Mouse (Mus musculus) embryonic facial prominence, embryonic 10.5 days (tissue): ENCODE measurements around the gene Cep57l1. TPM values are rescaled to one million over a fixed set of nuclear protein-coding genes. Genes with fewer than 3 reads are reported as not detected.

Source experiments
- DNase-seq: peaks from one replicate; pipeline ENCODE4 v3.0.0-alpha.2; 2017; ENCODE audit warnings: low spot score
- H3K27ac ChIP-seq: fragments of 300-500 bp; sonication (generic); replicated peaks from 2 replicates; pipeline ENCODE4 v1.5.1; 2016; ENCODE audit warnings: mild to moderate bottlenecking
- H3K27me3 ChIP-seq: fragments of 300-500 bp; sonication (generic); replicated peaks from 2 replicates; pipeline ENCODE4 v1.6.1; 2016; ENCODE audit warnings: low read depth, mild to moderate bottlenecking; ENCODE audit not compliant: poor library complexity, severe bottlenecking
- H3K36me3 ChIP-seq: fragments of 300-500 bp; sonication (generic); replicated peaks from 2 replicates; pipeline ENCODE4 v1.6.1; 2016; ENCODE audit warnings: mild to moderate bottlenecking, moderate library complexity
- H3K4me1 ChIP-seq: fragments of 300-500 bp; sonication (generic); 2 replicates; pipeline ENCODE4 v1.6.1; 2016
- H3K4me3 ChIP-seq: fragments of 300-500 bp; sonication (generic); 2 replicates; pipeline ENCODE4 v1.5.1; 2016; ENCODE audit warnings: mild to moderate bottlenecking, moderate library complexity
- H3K9me3 ChIP-seq: fragments of 300-500 bp; sonication (generic); 2 replicates; pipeline ENCODE4 v1.6.1; 2016; ENCODE audit warnings: mild to moderate bottlenecking
- WGBS: fragments of 180-500 bp; shearing (Covaris S2); methylation state at CpG from one replicate; pipeline ENCODE4 v1.1.7; 2016; 5-methylcytosine and 5-hydroxymethylcytosine counted together
- polyA plus RNA-seq: library from polyadenylated mRNA; unstranded; fragments of >200 nt; fragmentation: Nextera tagmentation; extraction: Ambion mirVana; gene quantifications from 2 replicates; pipeline ENCODE4 v1.2.1, GENCODE M21; 2016

Gene Cep57l1
- polyA plus RNA-seq: 23.5 and 24.1 TPM in 2 replicates

GRCm38 (mm10) chr10:41809771-41810563 is at the start of gene Cep57l1, which contains the start of gene Sesn1:
TSS of gene Cep57l1 (minus strand) at chr10:41809871.
TSS of gene Sesn1 (plus strand) at chr10:41809935.
- WGBS: under 1% methylated on average over 69 of the region's 69 CpGs
- peak; percentile 97 for DNase-seq

DNA sequence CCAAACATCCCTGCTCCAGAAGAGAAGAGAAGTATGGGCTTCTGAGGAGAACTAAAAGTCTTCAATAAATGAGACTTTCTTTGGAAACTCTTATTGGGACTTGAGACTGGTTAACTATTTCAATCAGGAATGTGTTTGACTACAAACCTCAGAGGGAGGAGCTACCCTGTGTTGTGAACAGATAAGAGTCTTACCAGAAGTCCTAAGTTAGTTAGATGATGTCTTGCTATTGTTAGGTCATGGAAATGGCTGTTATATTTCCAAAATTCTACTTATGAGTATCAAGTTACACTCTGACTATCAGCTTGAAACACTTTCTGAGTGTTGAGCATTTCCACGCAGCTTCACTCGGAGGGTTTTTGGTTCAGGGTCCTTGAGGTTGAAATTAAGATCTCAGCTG is 39.0 kb upstream of the Cep57l1 start:
- Histone ChIP-seq H3K27me3 (no peaks in the 10 kb centered on the region), H3K4me1 (no peaks in the 10 kb centered on the region), H3K4me3 (no peak overlapping the region), H3K27ac (no peak overlapping the region), H3K9me3 (no peaks in the 10 kb centered on the region), H3K36me3 (no peaks in the 10 kb centered on the region; the same call in 1 of the 2 replicates)
- WGBS: 90% methylated on average over 2 of the region's 2 CpGs
- DNase-seq: no peak

More at GRCm38 (mm10) chr10:41809771-41810563, at the start of gene Cep57l1, which contains the start of gene Sesn1:
- Histone ChIP-seq H3K9me3 (no peaks in the 10 kb centered on the region), H3K27me3 (no peaks in the 10 kb centered on the region), H3K36me3 (no peaks in the 10 kb centered on the region), H3K4me3 (peak within 1 kb of the TSS; percentile 86), H3K27ac (peak within 1 kb of the TSS; percentile 95), H3K4me1 (peaks cover 37% of the 10 kb centered on the region)

DNA sequence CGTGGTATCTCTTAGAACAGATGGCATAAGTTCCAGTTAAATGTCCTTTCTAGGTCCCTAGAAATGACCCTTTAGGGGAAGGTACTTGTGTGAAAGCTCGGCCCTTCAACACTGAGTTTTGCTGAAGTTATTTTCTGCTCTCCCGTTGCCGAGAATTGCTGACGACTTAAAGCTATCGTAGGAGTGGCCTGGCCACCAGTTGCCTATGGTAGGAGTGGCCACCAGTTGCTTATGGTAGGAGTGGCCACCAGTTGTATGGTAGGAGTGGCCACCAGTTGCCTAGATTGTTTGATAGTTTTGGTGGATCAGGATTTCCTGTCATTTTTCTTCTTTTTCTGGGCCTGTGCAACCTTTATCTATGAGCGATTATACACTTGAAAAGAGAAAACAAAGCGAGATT is 38.1 kb upstream of the Cep57l1 start:
- 94% methylated on average over 8 of the region's 8 CpGs for WGBS
- Histone ChIP-seq H3K27me3 (no peaks in the 10 kb centered on the region), H3K36me3 (no peaks in the 10 kb centered on the region; the same call in 1 of the 2 replicates), H3K4me1 (no peaks in the 10 kb centered on the region), H3K9me3 (no peaks in the 10 kb centered on the region), H3K4me3 (no peak overlapping the region), H3K27ac (no peak overlapping the region)
- no peak for DNase-seq

DNA sequence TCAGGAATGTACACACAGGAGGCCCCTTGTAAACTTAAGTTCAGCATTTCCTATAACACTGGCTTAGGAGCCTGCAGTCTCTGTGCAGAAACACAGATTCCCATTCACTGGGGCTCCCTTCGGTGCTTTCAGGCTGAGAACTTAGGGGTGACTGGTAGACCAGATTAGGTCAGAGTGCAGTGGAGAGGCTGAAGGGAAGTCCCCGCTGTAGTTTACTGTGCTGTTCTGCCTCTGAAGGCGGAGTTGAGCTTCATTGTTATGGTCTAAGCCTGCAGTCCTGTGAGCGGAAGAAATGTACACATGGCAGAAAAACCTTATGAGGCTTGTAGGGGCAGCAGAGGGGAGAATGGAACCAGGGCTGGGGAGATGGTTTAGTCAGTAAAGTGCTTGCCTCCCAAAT is 29.2 kb upstream of the Cep57l1 start:
- WGBS: 91% methylated on average over 4 of the region's 4 CpGs
- no peaks in the 10 kb centered on the region for H3K9me3 ChIP-seq
- H3K27ac ChIP-seq: no peak overlapping the region
- no peaks in the 10 kb centered on the region for H3K4me1 ChIP-seq
- no peaks in the 10 kb centered on the region for H3K36me3 ChIP-seq
- no peaks in the 10 kb centered on the region for H3K27me3 ChIP-seq
- no peak for DNase-seq
- H3K4me3 ChIP-seq: no peak overlapping the region

DNA sequence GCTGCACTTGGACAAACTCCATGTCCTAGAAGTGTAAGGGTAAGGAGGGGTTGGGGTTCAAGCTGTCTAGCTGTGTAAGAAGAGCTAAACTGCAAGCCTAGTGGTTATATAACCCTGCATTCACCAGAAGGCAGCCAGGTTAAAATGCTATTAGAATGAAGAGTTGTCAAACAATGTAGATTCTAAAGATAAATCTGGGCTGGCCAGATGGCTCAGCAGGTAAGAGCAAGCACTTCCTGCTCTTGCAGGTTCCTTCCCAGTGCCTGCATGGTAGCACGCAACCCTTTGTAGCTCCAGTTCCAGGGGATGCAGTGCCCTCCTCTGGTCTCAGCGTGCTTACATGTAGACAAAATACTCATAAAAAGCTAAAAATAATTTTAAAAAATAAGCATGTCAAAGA is 24.5 kb upstream of the Cep57l1 start:
- H3K4me1 ChIP-seq: peaks cover 8% of the 10 kb centered on the region
- H3K36me3 ChIP-seq: no peaks in the 10 kb centered on the region
- H3K27ac ChIP-seq: no peak overlapping the region
- 86% methylated on average over 2 of the region's 2 CpGs for WGBS
- no peaks in the 10 kb centered on the region for H3K9me3 ChIP-seq
- DNase-seq: no peak
- no peak overlapping the region for H3K4me3 ChIP-seq
- no peaks in the 10 kb centered on the region for H3K27me3 ChIP-seq

- no peak overlapping the region for H3K27ac ChIP-seq
Observed at GRCm38 (mm10) chr10:41832191-41832590, 22.5 kb upstream of the Cep57l1 start.

GRCm38 (mm10) chr10:41830851-41831522 is 21.3 kb upstream of the Cep57l1 start:
- peaks cover 8% of the 10 kb centered on the region for H3K4me1 ChIP-seq

More at GRCm38 (mm10) chr10:41832191-41832590, 22.5 kb upstream of the Cep57l1 start:
- DNase-seq: peak; percentile 34
- Histone ChIP-seq H3K27me3 (no peaks in the 10 kb centered on the region), H3K4me3 (no peak overlapping the region), H3K9me3 (no peaks in the 10 kb centered on the region), H3K36me3 (no peaks in the 10 kb centered on the region), H3K4me1 (peaks cover 8% of the 10 kb centered on the region)
- 53% methylated on average over 6 of the region's 6 CpGs for WGBS

GRCm38 (mm10) chr10:41830445-41830844 is 20.8 kb upstream of the Cep57l1 start:
- Histone ChIP-seq H3K27me3 (no peaks in the 10 kb centered on the region), H3K36me3 (no peaks in the 10 kb centered on the region), H3K9me3 (no peaks in the 10 kb centered on the region), H3K27ac (no peak overlapping the region), H3K4me1 (peaks cover 8% of the 10 kb centered on the region), H3K4me3 (no peak overlapping the region)
- 70% methylated on average over 4 of the region's 4 CpGs for WGBS
- no peak for DNase-seq

More at GRCm38 (mm10) chr10:41830851-41831522, 21.3 kb upstream of the Cep57l1 start:
- DNase-seq: peak; percentile 34
- 50% methylated on average over 9 of the region's 9 CpGs for WGBS
- Histone ChIP-seq H3K27ac (no peak overlapping the region), H3K4me3 (no peak overlapping the region), H3K9me3 (no peaks in the 10 kb centered on the region), H3K27me3 (no peaks in the 10 kb centered on the region), H3K36me3 (no peaks in the 10 kb centered on the region)

GRCm38 (mm10) chr10:41829980-41830379 is 20.3 kb upstream of the Cep57l1 start:
- DNase-seq: no peak
- H3K27ac ChIP-seq: no peak overlapping the region
- H3K36me3 ChIP-seq: no peaks in the 10 kb centered on the region
- no peaks in the 10 kb centered on the region for H3K27me3 ChIP-seq
- H3K4me3 ChIP-seq: no peak overlapping the region
- H3K9me3 ChIP-seq: no peaks in the 10 kb centered on the region
- 88% methylated on average over 2 of the region's 2 CpGs for WGBS
- peaks cover 8% of the 10 kb centered on the region for H3K4me1 ChIP-seq

- Histone ChIP-seq H3K36me3 (no peaks in the 10 kb centered on the region), H3K27me3 (no peaks in the 10 kb centered on the region), H3K27ac (no peak overlapping the region), H3K9me3 (no peaks in the 10 kb centered on the region), H3K4me3 (no peak overlapping the region), H3K4me1 (peaks cover 8% of the 10 kb centered on the region)
- DNase-seq: no peak
- 76% methylated on average over 5 of the region's 5 CpGs for whole genome bisulfite sequencing
Observed at GRCm38 (mm10) chr10:41829191-41829590, 19.5 kb upstream of the Cep57l1 start.

GRCm38 (mm10) chr10:41827784-41828183 is 18.1 kb upstream of the Cep57l1 start:
- H3K4me3 ChIP-seq: no peak overlapping the region
- no peak for DNase-seq
- H3K9me3 ChIP-seq: no peaks in the 10 kb centered on the region
- H3K36me3 ChIP-seq: no peaks in the 10 kb centered on the region
- no peak overlapping the region for H3K27ac ChIP-seq
- no peaks in the 10 kb centered on the region for H3K27me3 ChIP-seq
- WGBS: 90% methylated on average over 4 of the region's 4 CpGs
- peaks cover 8% of the 10 kb centered on the region for H3K4me1 ChIP-seq

GRCm38 (mm10) chr10:41826526-41827116 is 16.9 kb upstream of the Cep57l1 start:
- no peaks in the 10 kb centered on the region for H3K36me3 ChIP-seq
- no peaks in the 10 kb centered on the region for H3K27me3 ChIP-seq
- WGBS: 83% methylated on average over 6 of the region's 6 CpGs
- H3K4me3 ChIP-seq: no peak overlapping the region
- H3K9me3 ChIP-seq: no peaks in the 10 kb centered on the region
- H3K4me1 ChIP-seq: peaks cover 1% of the 10 kb centered on the region
- H3K27ac ChIP-seq: no peak overlapping the region
- no peak for DNase-seq
